Mouse (Mus musculus): Measurements from ENCODE around the gene Fnbp1l.

- TF ChIP-seq CTCF (IDR thresholded peaks at IDR 0.05; ENCODE audit: low read depth, low read length) (no peak), POLR2A (IDR thresholded peaks at IDR 0.05; ENCODE audit: insufficient read depth, low read length) (no peak)
These were observed 29.2 kb downstream of the Fnbp1l start for GRCm38 (mm10) chr3:122590346-122590745.

Data from ES-Bruce4 (cell line).